Mouse (Mus musculus) kidney, embryonic 14.5 days (tissue): ENCODE measurements at regions not wholly inside any gene's neighbourhood (a gene's known extent, or its start where the extent isn't known, plus 50 kb on each side); places are given as distances from the start of the nearest gene placed in this dataset.

Experiments
- ATAC-seq: fragments of 200-750 bp; cut with Nextera tagmentation; 2 replicates; pipeline ENCODE4 v1.8.0; 2017; ENCODE audit warnings: moderate number of reproducible peaks, mild to moderate bottlenecking, moderate TSS enrichment, moderate library complexity; ENCODE audit not compliant: low FRiP score, low TSS enrichment
- H3K27ac ChIP-seq: fragments of 300-500 bp; sonication (generic); 2 replicates; pipeline ENCODE4 v1.5.1; 2014; ENCODE audit warnings: low read depth, mild to moderate bottlenecking, low read length, moderate library complexity, mixed read lengths
- H3K27me3 ChIP-seq: fragments of 300-500 bp; sonication (generic); 2 replicates; pipeline ENCODE4 v1.6.1; 2014; ENCODE audit warnings: mild to moderate bottlenecking, low read length; ENCODE audit not compliant: control insufficient read depth, insufficient read depth
- H3K36me3 ChIP-seq: fragments of 300-500 bp; sonication (generic); 2 replicates; pipeline ENCODE4 v1.6.1; 2014; ENCODE audit warnings: low read length, mixed read lengths; ENCODE audit not compliant: control insufficient read depth, insufficient read depth
- H3K4me1 ChIP-seq: fragments of 300-500 bp; sonication (generic); 2 replicates; pipeline ENCODE4 v1.6.1; 2014; ENCODE audit warnings: low read length, mixed read lengths; ENCODE audit not compliant: control insufficient read depth, insufficient read depth
- H3K4me2 ChIP-seq: fragments of 300-500 bp; sonication (generic); replicated peaks from 2 replicates; pipeline ENCODE4 v1.6.1; 2014; ENCODE audit warnings: low read depth, mild to moderate bottlenecking, low read length
- H3K4me3 ChIP-seq: fragments of 300-500 bp; sonication (generic); 2 replicates; pipeline ENCODE4 v1.5.1; 2014; ENCODE audit warnings: mild to moderate bottlenecking, low read length
- H3K9ac ChIP-seq: fragments of 300-500 bp; sonication (generic); 2 replicates; pipeline ENCODE4 v1.6.1; 2014; ENCODE audit warnings: low read depth, mild to moderate bottlenecking, low read length, moderate library complexity
- H3K9me3 ChIP-seq: fragments of 300-500 bp; sonication (generic); 2 replicates; pipeline ENCODE4 v1.6.1; 2016; ENCODE audit warnings: low read length; ENCODE audit not compliant: control insufficient read depth
- WGBS: fragments of 180-500 bp; shearing (Covaris S2); extraction: QIAGEN DNeasy Blood & Tissue Kit; methylation state at CpG from one replicate; pipeline ENCODE4 v1.1.7; 2014; 5-methylcytosine and 5-hydroxymethylcytosine counted together

- Histone ChIP-seq H3K36me3 (no peaks in the 10 kb centered on the region), H3K4me2 (no peak overlapping the region), H3K4me1 (0 out of 2 replicates have a peak, but pooled peaks cover 4% of the 10 kb centered on the region), H3K27me3 (no peaks in the 10 kb centered on the region), H3K4me3 (no peak overlapping the region), H3K27ac (no peak overlapping the region), H3K9me3 (no peaks in the 10 kb centered on the region), H3K9ac (no peak overlapping the region)
- 47% methylated on average over 11 of the region's 11 CpGs for WGBS
- no peak for ATAC-seq
These were observed 134.6 kb upstream of the Cdkn2b start for GRCm38 (mm10) chr4:89445214-89446155.

DNA sequence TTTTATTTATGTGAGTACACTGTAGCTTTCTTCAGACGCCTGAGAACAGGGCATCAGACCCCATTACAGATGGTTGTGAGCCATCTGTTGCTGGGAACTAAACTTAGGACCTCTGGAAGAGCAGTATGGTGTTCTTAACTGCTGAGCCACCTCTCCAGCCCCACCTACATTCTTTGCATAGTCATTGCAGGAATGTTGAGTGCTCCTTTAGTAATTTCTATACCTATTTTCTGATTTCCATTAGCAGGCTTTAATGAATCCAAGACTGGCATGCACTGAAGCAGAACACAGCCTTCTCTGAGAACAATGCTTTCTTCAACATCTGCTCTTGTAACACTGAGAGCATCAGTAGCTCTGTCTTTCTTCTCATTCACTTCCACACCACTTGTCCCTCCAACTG, 131.7 kb upstream of the Cdkn2b start:
- no peak overlapping the region for H3K27ac ChIP-seq
- no peak overlapping the region for H3K9ac ChIP-seq
- 71% methylated on average over 1 of the region's 1 CpGs for WGBS
- 0 out of 2 replicates have a peak, but pooled peaks cover 4% of the 10 kb centered on the region for H3K4me1 ChIP-seq
- H3K36me3 ChIP-seq: no peaks in the 10 kb centered on the region
- no peak overlapping the region for H3K4me2 ChIP-seq
- no peaks in the 10 kb centered on the region for H3K9me3 ChIP-seq
- no peaks in the 10 kb centered on the region for H3K27me3 ChIP-seq
- no peak overlapping the region for H3K4me3 ChIP-seq
- ATAC-seq: no peak

DNA sequence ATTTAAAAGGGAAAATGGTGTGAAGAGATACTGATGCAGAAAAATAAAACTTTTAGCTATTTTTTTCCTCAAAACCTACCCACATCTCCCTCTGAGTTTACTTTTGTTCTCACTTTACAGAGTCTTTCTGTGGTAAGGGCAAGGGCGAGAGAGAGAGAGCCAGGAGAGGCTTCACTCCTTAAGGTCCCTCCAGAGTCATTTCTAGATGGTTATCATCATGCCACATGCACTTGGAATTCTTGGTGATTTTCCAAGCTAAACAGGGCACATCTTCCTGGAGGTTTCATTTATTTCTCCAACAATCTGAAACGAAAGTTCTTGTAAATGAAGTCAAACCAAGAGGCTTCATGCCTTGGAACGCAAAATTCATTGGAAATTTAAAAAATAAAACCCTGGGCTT, 130.0 kb upstream of the Cdkn2b start:
- H3K27ac ChIP-seq: no peak overlapping the region
- H3K4me2 ChIP-seq: no peak overlapping the region
- no peak overlapping the region for H3K9ac ChIP-seq
- no peaks in the 10 kb centered on the region for H3K27me3 ChIP-seq
- no peak overlapping the region for H3K4me3 ChIP-seq
- H3K36me3 ChIP-seq: no peaks in the 10 kb centered on the region
- no peak for ATAC-seq
- no peaks in the 10 kb centered on the region for H3K9me3 ChIP-seq
- no peaks in the 10 kb centered on the region for H3K4me1 ChIP-seq
- 53% methylated on average over 3 of the region's 3 CpGs for WGBS

- 58% methylated on average over 4 of the region's 4 CpGs for WGBS
- no peak overlapping the region for H3K4me2 ChIP-seq
- ATAC-seq: no peak
These were observed 129.5 kb upstream of the Cdkn2b start for GRCm38 (mm10) chr4:89440326-89440725.

GRCm38 (mm10) chr4:89438665-89439064, 127.8 kb upstream of the Cdkn2b start:
- no peak overlapping the region for H3K27ac ChIP-seq
- H3K36me3 ChIP-seq: no peaks in the 10 kb centered on the region
- no peak overlapping the region for H3K4me2 ChIP-seq
- no peak for ATAC-seq
- H3K4me3 ChIP-seq: no peak overlapping the region
- no peak overlapping the region for H3K9ac ChIP-seq
- H3K9me3 ChIP-seq: no peaks in the 10 kb centered on the region
- H3K27me3 ChIP-seq: no peaks in the 10 kb centered on the region
- 93% methylated on average over 2 of the region's 2 CpGs for WGBS
- H3K4me1 ChIP-seq: no peaks in the 10 kb centered on the region

More at GRCm38 (mm10) chr4:89440326-89440725, 129.5 kb upstream of the Cdkn2b start:
- Histone ChIP-seq H3K9me3 (no peaks in the 10 kb centered on the region), H3K36me3 (no peaks in the 10 kb centered on the region), H3K4me1 (no peaks in the 10 kb centered on the region), H3K27me3 (no peaks in the 10 kb centered on the region), H3K27ac (no peak overlapping the region), H3K4me3 (no peak overlapping the region), H3K9ac (no peak overlapping the region)

- H3K27ac ChIP-seq: no peak overlapping the region
- no peak for ATAC-seq
- H3K4me3 ChIP-seq: no peak overlapping the region
- no peak overlapping the region for H3K9ac ChIP-seq
- WGBS: 87% methylated on average over 3 of the region's 3 CpGs
- no peaks in the 10 kb centered on the region for H3K27me3 ChIP-seq
- no peaks in the 10 kb centered on the region for H3K4me1 ChIP-seq
- H3K9me3 ChIP-seq: no peaks in the 10 kb centered on the region
- H3K4me2 ChIP-seq: no peak overlapping the region
- H3K36me3 ChIP-seq: no peaks in the 10 kb centered on the region
These were observed 125.9 kb upstream of the Cdkn2b start for GRCm38 (mm10) chr4:89436764-89437163.

DNA sequence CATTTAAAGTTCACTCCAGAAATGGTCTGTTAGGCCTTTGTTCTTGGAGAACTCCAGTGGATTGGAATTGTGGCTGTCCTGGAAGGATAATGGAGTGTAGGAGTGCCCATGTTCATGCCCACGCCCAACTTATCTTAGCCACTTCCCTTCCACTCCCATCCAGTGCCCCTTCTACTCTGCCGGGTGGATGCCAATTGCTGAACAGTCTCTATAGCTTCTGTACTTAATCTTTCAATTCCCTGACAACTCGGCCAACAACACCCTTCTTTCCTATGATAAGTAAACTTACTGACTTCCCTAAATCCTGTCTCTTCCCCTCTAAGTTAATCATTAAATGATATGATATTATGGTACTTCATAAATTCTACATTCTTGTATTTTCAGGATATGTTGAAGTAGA, 123.3 kb upstream of the Cdkn2b start:
- WGBS: 81% methylated on average over 3 of the region's 3 CpGs
- no peaks in the 10 kb centered on the region for H3K4me1 ChIP-seq

DNA sequence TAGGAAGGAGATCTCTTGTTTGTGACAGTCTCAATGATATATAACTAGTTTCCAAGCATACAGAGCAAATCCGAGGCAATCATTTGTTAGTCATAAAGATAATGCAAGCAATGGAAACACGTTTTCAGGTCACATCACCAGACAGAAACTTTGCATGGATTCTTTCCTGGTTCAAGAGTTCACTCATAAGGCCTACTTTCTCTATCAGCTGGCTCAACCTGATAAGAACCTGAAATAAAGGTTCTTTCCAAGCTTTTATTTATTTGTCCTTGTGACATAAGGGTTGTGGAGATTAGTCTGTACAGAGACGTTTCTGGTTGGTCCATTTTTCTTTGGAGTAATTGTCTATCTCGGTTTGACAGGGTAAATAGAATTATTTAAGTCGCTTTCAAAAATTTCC, 122.7 kb upstream of the Cdkn2b start:
- WGBS: 74% methylated on average over 5 of the region's 5 CpGs
- ATAC-seq: no peak

More for the DNA sequence above, 123.3 kb upstream of the Cdkn2b start:
- Histone ChIP-seq H3K4me2 (no peak overlapping the region), H3K27me3 (no peaks in the 10 kb centered on the region), H3K9ac (no peak overlapping the region), H3K36me3 (no peaks in the 10 kb centered on the region), H3K9me3 (no peaks in the 10 kb centered on the region), H3K4me3 (no peak overlapping the region), H3K27ac (no peak overlapping the region)
- ATAC-seq: no peak

GRCm38 (mm10) chr4:89431520-89431919, 120.7 kb upstream of the Cdkn2b start:
- no peaks in the 10 kb centered on the region for H3K9me3 ChIP-seq
- no peak for ATAC-seq
- WGBS: 63% methylated on average over 6 of the region's 6 CpGs

More for the DNA sequence above, 122.7 kb upstream of the Cdkn2b start:
- no peaks in the 10 kb centered on the region for H3K36me3 ChIP-seq
- H3K27ac ChIP-seq: no peak overlapping the region
- H3K4me2 ChIP-seq: no peak overlapping the region
- no peak overlapping the region for H3K9ac ChIP-seq
- no peak overlapping the region for H3K4me3 ChIP-seq
- no peaks in the 10 kb centered on the region for H3K9me3 ChIP-seq
- no peaks in the 10 kb centered on the region for H3K4me1 ChIP-seq
- no peaks in the 10 kb centered on the region for H3K27me3 ChIP-seq

More at GRCm38 (mm10) chr4:89431520-89431919, 120.7 kb upstream of the Cdkn2b start:
- Histone ChIP-seq H3K36me3 (no peaks in the 10 kb centered on the region), H3K27ac (no peak overlapping the region), H3K4me3 (no peak overlapping the region), H3K27me3 (no peaks in the 10 kb centered on the region), H3K4me1 (no peaks in the 10 kb centered on the region), H3K9ac (no peak overlapping the region), H3K4me2 (no peak overlapping the region)
